Mouse (Mus musculus) bone marrow macrophage, adult 2 months (primary cell): ENCODE data around the gene Eaf1. TPM values are rescaled to one million over a fixed set of nuclear protein-coding genes. Genes with fewer than 3 reads are reported as not detected.
"Not testable (repeated sequence)": the region's sequence is repeated elsewhere in the genome, so short reads cannot be mapped to it uniquely, and the experiment has no call there.

Experiments used
- H3K27ac ChIP-seq: 2 replicates; pipeline ENCODE4 v1.5.1; 2012; ENCODE audit warnings: low read depth, low read length; ENCODE audit not compliant: insufficient read depth
- H3K4me1 ChIP-seq: 2 replicates; pipeline ENCODE4 v1.6.1; 2012; ENCODE audit warnings: low read length; ENCODE audit not compliant: control insufficient read depth, insufficient read depth
- H3K4me3 ChIP-seq: 2 replicates; pipeline ENCODE4 v1.5.1; 2012; ENCODE audit warnings: mild to moderate bottlenecking, low read length, moderate library complexity; ENCODE audit not compliant: insufficient read depth
- CTCF ChIP-seq: IDR thresholded peaks from 2 replicates; pipeline ENCODE4 v1.5.1; 2012; ENCODE audit warnings: low read depth, mild to moderate bottlenecking, low read length, moderate library complexity
- POLR2A ChIP-seq: IDR thresholded peaks from 2 replicates; pipeline ENCODE4 v1.6.1; 2012; ENCODE audit warnings: mild to moderate bottlenecking, low read depth, low read length, borderline replicate concordance
- polyA plus RNA-seq: library from polyadenylated mRNA; stranded (reverse); fragments of >200 nt; gene quantifications from 2 replicates; pipeline ENCODE4 v1.2.4, GENCODE M21; 2012; ENCODE audit not compliant: missing spikeins, insufficient read depth, insufficient read length

The Eaf1 gene
- 25.8 and 27.0 TPM in 2 replicates for polyA plus RNA-seq

DNA sequence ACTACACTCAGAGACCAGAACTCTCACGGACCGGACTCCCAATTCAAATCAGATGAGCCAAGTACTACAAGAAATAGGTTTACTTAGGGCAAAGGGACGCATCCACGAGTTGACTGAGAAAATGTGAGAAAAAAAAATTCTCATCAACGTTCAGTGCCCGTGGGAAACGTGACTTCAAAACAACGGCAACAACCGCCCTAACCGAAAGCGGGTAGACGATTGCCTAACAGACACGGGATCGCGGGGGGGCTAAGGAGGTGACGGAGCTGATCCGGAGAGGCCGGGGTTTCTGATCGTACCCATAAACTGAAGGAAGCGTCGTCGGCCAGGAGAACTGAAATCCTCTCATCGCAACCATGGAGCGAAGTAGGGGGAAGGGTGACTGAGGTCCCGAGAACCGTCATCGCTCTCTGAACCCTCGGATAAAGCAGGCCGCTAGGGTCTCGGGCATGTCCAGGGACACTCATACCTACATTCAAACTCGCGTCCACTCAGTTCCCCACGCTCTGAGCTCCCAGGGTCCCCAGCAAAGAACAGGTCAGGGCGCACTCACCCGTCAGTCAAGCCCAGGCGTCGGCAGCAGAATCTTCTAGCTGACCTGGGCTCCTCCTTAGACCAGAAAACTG, at the start of gene Eaf1:
TSS of gene Eaf1 (plus strand) at position 51 of the 626 bp plus-strand sequence.
- Histone ChIP-seq H3K4me1 (peaks cover 11% of the 10 kb centered on the region), H3K4me3 (peak within 1 kb of the TSS; percentile 91), H3K27ac (peak within 1 kb of the TSS; percentile 90)
- TF ChIP-seq CTCF = no peak
- TF ChIP-seq POLR2A = no peak

DNA sequence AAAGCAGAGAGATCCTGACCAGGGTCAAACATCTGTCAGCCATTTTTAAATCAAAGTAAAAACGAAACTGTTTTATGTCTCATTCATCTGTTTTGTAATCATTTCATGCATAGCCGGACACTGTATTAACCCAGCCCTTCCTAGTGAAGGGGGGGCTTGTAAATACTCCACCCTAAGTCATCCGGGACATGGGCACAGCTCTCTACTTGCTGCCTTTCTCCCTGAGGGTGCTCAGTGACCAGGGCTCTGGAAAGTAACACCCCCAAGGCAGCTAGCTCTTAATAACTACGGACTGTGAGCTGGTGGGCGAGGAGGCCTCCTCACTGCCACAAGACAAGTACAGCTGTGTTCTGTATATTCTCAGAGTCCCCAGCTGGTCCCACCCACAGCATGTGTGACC, 45.2 kb upstream of the Eaf1 start:
- TF ChIP-seq CTCF = no peak
- no peak for TF ChIP-seq POLR2A
- peaks cover 5% of the 10 kb centered on the region for H3K4me1 ChIP-seq

DNA sequence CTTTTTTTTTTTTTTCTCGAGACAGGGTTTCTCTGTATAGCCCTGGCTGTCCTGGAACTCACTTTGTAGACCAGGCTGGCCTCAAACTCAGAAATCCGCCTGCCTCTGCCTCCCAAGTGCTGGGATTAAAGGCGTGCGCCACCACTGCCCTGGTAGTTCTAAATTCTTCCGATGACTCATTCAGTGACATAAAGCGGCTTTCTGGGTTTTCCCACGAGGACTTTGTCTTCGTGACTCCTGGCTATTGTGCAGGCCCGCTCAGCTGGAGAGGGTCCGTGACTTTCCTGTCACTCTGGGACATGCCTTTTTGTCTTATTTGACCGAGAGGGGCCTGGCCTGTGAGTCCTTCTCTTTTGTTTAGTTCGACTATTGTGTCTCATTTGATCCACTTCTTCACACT, 40.3 kb upstream of the Eaf1 start:
- H3K4me1 ChIP-seq = peaks cover 27% of the 10 kb centered on the region
- not testable (repeated sequence) for H3K4me3 ChIP-seq, H3K27ac ChIP-seq

More for the DNA sequence above, 45.2 kb upstream of the Eaf1 start:
- Histone ChIP-seq H3K4me3 (no peak overlapping the region), H3K27ac (no peak overlapping the region)

DNA sequence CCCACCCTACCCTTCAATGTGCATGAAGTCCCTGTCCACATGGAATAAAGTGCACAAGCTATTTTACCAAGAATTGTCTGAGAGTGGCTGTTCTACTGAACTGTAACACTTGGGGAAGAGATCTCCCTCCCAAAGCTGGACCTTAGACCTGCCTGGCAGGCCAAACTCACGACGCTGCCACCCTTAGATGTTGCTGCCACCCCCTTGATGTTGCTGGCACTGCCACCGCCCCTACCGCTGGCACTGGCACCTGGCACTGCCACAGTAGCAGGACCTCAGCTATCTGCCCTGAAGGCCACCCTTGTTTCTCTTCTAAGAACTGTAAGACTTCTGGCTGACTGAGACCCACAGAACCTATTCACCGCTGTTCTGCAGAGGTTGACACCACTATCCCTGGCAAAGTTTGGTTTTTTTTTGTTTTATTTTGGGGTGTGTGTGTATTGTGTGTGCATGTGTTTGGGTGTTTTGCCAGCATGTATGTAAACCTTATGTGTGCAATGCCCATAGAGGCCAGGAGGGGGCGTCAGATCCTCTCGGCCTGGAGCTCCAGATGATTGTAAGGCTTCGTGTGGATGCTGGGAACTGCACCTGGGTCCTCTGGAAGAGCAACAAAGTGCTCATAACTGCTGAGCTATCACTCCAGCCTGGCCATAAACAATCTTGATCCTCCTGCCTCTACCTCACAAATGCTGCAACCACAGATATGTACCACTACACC, 39.2 kb upstream of the Eaf1 start:
- H3K4me3 ChIP-seq = no peak overlapping the region
- peaks cover 35% of the 10 kb centered on the region for H3K4me1 ChIP-seq
- TF ChIP-seq POLR2A (no peak), CTCF (no peak)
- no peak overlapping the region for H3K27ac ChIP-seq

DNA sequence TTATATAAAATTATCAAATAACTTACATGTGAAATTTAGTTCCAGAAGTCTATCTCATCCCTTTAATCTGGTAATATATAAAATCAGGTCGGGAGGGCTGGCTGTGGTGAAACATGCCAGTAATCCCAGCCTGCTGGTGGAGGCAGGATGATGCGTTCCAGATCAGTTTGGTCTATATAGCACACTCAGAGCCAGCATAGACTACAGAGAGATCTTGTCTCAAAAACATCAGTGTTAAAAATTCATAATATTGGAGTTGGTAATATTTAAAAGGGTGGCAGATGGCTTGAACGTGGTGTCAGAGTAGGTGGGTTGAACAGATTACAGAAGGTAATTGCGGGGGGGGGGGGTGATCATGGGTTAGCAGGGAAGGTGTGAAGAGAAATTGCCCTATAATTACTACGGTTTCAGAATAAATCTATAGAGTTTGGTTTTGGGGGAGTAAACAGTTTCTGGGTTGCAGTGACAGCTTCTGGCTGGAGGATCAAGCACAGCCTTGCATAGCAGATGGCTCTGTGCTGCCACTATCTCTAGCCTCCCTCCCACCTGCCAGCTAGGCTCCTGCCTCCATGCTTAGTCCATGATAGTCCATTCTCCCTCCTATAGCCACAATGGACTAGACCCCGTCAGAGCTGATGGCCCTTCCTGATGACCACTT, 38.0 kb upstream of the Eaf1 start:
- Histone ChIP-seq H3K4me3 (no peak overlapping the region), H3K4me1 (peaks cover 34% of the 10 kb centered on the region), H3K27ac (no peak overlapping the region)
- TF ChIP-seq POLR2A (no peak), CTCF (no peak)

DNA sequence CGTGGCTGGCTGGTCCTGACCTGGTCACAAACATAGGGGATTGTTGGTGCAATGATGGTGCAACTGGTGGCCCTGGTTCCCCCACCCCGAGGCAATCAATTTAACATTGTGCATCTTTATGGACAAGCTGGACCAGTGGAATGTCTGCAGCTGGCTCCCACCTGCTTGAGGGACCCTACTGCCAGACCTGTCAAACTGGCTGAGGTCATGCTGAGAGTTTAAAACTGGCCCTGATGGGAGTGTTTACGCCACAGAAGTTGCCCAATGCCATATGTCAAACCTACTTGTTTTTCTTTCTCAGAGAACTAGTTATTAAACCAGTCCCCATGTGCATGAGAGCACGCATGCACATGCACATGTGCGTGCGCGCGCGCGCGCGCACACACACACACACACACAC, 36.2 kb upstream of the Eaf1 start:
- H3K27ac ChIP-seq = peak overlapping the region; percentile 55
- peaks cover 31% of the 10 kb centered on the region for H3K4me1 ChIP-seq
- TF ChIP-seq POLR2A = no peak
- no peak for TF ChIP-seq CTCF
- no peak overlapping the region for H3K4me3 ChIP-seq

DNA sequence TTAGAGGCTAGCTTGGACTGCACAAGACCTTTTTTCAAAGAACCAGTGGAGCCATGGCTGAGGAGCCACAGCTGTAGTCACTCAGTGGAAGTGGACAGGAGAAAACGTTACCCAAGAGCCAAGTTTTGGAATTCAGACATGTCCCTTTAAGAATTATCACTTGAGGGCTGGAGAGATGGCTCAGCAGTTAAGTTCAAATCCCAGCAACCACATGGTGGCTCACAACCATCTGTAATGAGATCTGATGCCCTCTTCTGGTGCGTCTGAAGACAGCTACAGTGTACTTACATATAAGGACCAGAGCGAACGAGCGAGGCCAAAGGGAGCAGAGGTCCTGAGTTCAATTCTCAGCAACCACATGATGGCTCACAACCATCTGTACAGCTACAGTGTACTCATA, 32.0 kb upstream of the Eaf1 start:
- peaks cover 27% of the 10 kb centered on the region for H3K4me1 ChIP-seq
- not testable (repeated sequence) for H3K4me3 ChIP-seq, H3K27ac ChIP-seq

DNA sequence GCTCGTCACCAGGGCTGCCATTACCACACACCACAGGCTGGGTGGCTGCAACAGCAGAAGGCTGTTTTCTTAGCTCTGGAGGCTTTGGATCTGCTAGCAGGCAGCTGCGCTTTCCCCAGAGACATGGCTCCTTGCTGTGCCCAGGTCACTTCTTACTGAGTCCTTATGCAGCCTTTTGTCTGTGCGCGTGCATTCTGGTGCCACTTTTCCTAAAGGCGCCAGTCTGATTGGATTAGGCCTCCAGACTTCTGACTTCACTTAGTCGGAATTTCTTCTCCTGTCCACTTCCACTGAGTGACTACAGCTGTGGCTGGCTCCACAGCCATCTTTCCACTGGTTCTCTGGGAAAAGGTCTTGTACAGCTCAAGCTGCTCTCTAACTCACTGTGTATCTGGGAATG, 31.3 kb upstream of the Eaf1 start:
- TF ChIP-seq POLR2A (no peak), CTCF (no peak)
- Histone ChIP-seq H3K27ac (no peak overlapping the region), H3K4me3 (no peak overlapping the region), H3K4me1 (peaks cover 27% of the 10 kb centered on the region)

DNA sequence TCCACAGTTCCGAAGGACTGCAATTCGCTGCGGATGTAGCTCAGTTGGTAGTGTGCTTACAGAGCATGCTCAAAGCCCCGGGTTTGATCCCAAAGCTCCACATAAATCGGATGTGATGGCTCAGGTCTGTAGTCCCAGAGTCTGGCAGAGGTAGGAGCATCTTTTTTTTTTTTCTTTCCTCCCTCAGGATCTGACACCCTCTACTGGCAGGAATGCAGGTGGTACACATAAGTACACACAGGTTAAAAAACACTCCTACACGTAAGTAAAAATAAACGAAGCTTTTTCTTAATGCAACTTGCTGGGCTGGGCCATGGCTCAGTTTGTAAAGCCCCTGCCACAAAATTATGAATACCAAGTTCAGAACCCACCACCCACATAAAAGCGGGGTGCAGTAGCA, 30.0 kb upstream of the Eaf1 start:
- peaks cover 17% of the 10 kb centered on the region for H3K4me1 ChIP-seq
- no peak overlapping the region for H3K27ac ChIP-seq
- TF ChIP-seq POLR2A (no peak), CTCF (no peak)
- H3K4me3 ChIP-seq = no peak overlapping the region

DNA sequence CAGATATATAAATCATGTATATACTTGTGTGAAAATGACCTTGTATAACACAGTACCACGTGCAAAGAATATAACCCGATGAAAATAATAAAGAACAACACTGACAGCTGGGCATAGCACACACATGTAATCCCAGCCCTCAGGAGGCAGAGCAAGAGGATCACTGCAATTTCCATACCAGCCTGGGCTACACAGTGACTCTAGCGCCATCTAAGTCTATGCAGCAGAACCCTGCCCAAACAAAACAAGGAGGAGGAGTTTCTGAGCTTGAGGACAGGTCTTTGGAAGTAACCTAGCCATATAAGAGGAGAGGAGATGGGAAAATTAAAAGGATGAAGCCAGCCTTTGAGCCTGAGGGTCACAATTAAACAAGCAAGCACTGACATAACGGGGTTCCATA, 24.5 kb upstream of the Eaf1 start:
- Histone ChIP-seq H3K4me1 (peaks cover 11% of the 10 kb centered on the region), H3K27ac (no peak overlapping the region), H3K4me3 (no peak overlapping the region)
- TF ChIP-seq POLR2A (no peak), CTCF (no peak)
